Mouse (Mus musculus): ENCODE data around the gene Rcan3.

The Rcan3 gene

GRCm38 (mm10) chr4:135433443-135434394 lies at the start of gene Rcan3:
Gene Rcan3 (minus strand): TSS chr4:135433853.
- no peak for DNase-seq (ENCODE audit: low read depth, low spot score)

- no peak for DNase-seq (ENCODE audit: low read depth, low spot score)
Observed at GRCm38 (mm10) chr4:135480370-135480769, 46.7 kb upstream of the Rcan3 start.

- DNase-seq (ENCODE audit: low read depth, low spot score), result no peak
Observed at GRCm38 (mm10) chr4:135477851-135478250, 44.2 kb upstream of the Rcan3 start.

- no peak for DNase-seq (ENCODE audit: low read depth, low spot score)
Observed at GRCm38 (mm10) chr4:135463406-135463805, 29.8 kb upstream of the Rcan3 start.

- DNase-seq (ENCODE audit: low read depth, low spot score), result no peak
Observed at GRCm38 (mm10) chr4:135453572-135453971, 19.9 kb upstream of the Rcan3 start.

GRCm38 (mm10) chr4:135453164-135453563 lies 19.5 kb upstream of the Rcan3 start:
- no peak for DNase-seq (ENCODE audit: low read depth, low spot score)

GRCm38 (mm10) chr4:135451360-135452015 lies 17.8 kb upstream of the Rcan3 start:
- no peak for DNase-seq (ENCODE audit: low read depth, low spot score)

- no peak for DNase-seq (ENCODE audit: low read depth, low spot score)
Observed at GRCm38 (mm10) chr4:135442473-135442872, 8.8 kb upstream of the Rcan3 start.

GRCm38 (mm10) chr4:135439904-135440522 lies 6.4 kb upstream of the Rcan3 start:
- DNase-seq (ENCODE audit: low read depth, low spot score), result no peak

GRCm38 (mm10) chr4:135439188-135439647 lies 5.6 kb upstream of the Rcan3 start:
- DNase-seq (ENCODE audit: low read depth, low spot score), result no peak

GRCm38 (mm10) chr4:135437924-135438323 lies 4.3 kb upstream of the Rcan3 start:
- no peak for DNase-seq (ENCODE audit: low read depth, low spot score)

GRCm38 (mm10) chr4:135436291-135436690 lies 2.6 kb upstream of the Rcan3 start:
- DNase-seq (ENCODE audit: low read depth, low spot score), result no peak

- DNase-seq (ENCODE audit: low read depth, low spot score), result no peak
Observed at GRCm38 (mm10) chr4:135434395-135434789, 739 bp upstream of the Rcan3 start.

GRCm38 (mm10) chr4:135433086-135433442 lies 589 bp downstream of the Rcan3 start:
- no peak for DNase-seq (ENCODE audit: low read depth, low spot score)

GRCm38 (mm10) chr4:135429990-135430760 lies 3.5 kb downstream of the Rcan3 start:
- DNase-seq (ENCODE audit: low read depth, low spot score), result no peak

- no peak for DNase-seq (ENCODE audit: low read depth, low spot score)
Observed at GRCm38 (mm10) chr4:135429383-135429782, 4.3 kb downstream of the Rcan3 start.

- no peak for DNase-seq (ENCODE audit: low read depth, low spot score)
Observed at GRCm38 (mm10) chr4:135426587-135426986, 7.1 kb downstream of the Rcan3 start.

GRCm38 (mm10) chr4:135425625-135426024 lies 8.0 kb downstream of the Rcan3 start:
- DNase-seq (ENCODE audit: low read depth, low spot score), result no peak

GRCm38 (mm10) chr4:135420961-135421360 lies 12.7 kb downstream of the Rcan3 start:
- DNase-seq (ENCODE audit: low read depth, low spot score), result no peak

GRCm38 (mm10) chr4:135420416-135420815 lies 13.2 kb downstream of the Rcan3 start:
- no peak for DNase-seq (ENCODE audit: low read depth, low spot score)

GRCm38 (mm10) chr4:135419996-135420395 lies 13.7 kb downstream of the Rcan3 start:
- no peak for DNase-seq (ENCODE audit: low read depth, low spot score)

GRCm38 (mm10) chr4:135416367-135416766 lies 17.3 kb downstream of the Rcan3 start:
- DNase-seq (ENCODE audit: low read depth, low spot score), result no peak
